8 mouse cellular contexts compared by ENCODE assay signal in genomic region chr11:97664771-97665240, GRCm38 (mm10). TPM values are rescaled to one million over a fixed set of nuclear protein-coding genes. Genes with fewer than 3 reads are reported as not detected.
DNase-seq lines count a peak whose midpoint lies in the region; ATAC-seq and TF ChIP-seq lines count a peak whose summit lies in the region.

No protein-coding gene starts in this region.

- TF ChIP-seq CTCF in lung, embryonic 14.5 days (IDR thresholded peaks at IDR 0.05; ENCODE audit: low read depth) = peak; percentile 31
- TF ChIP-seq CTCF in midbrain, postnatal 0 days (IDR thresholded peaks at IDR 0.05) = peak; percentile 33

- no peak overlapping the region for H3K27ac ChIP-seq in lung, embryonic 14.5 days (ENCODE audit: low read depth)
- no peak overlapping the region for H3K27ac ChIP-seq in forebrain, embryonic 11.5 days (ENCODE audit: low read depth, low read length)
- peak overlapping the region; percentile 95; the same call in 1 of the 2 replicates for H3K27ac ChIP-seq in kidney, embryonic 16.5 days (ENCODE audit: low read length)
- H3K27ac ChIP-seq in midbrain, postnatal 0 days (ENCODE audit: low read depth, low read length) = no peak overlapping the region

- no peak for ATAC-seq in lung, embryonic 14.5 days (ENCODE audit: insufficient read depth)
- ATAC-seq in forebrain, embryonic 11.5 days (replicated peaks; ENCODE audit: low FRiP score) = no peak
- ATAC-seq in kidney, embryonic 16.5 days (ENCODE audit: low FRiP score, low TSS enrichment) = no peak
- no peak for ATAC-seq in midbrain, postnatal 0 days (ENCODE audit: low FRiP score)
- ATAC-seq in erythroid progenitor cell, adult 5-6 weeks (replicated peaks; ENCODE audit: low FRiP score, poor library complexity, severe bottlenecking) = no peak

- H3K4me3 ChIP-seq in lung, embryonic 14.5 days (ENCODE audit: low read depth, low read length) = peak overlapping the region; percentile 88
- H3K4me3 ChIP-seq in forebrain, embryonic 11.5 days (ENCODE audit: low read depth, low read length) = peak overlapping the region; percentile 96
- peak overlapping the region; percentile 87 for H3K4me3 ChIP-seq in kidney, embryonic 16.5 days (ENCODE audit: low read length)
- peak overlapping the region; percentile 82 for H3K4me3 ChIP-seq in midbrain, postnatal 0 days (ENCODE audit: low read depth, low read length)

- no peaks in the 10 kb centered on the region for H3K9me3 ChIP-seq in lung, embryonic 14.5 days (ENCODE audit: low read depth, low read length)
- H3K9me3 ChIP-seq in forebrain, embryonic 11.5 days (ENCODE audit: control insufficient read depth, low read length) = no peaks in the 10 kb centered on the region
- H3K9me3 ChIP-seq in kidney, embryonic 16.5 days (ENCODE audit: low read length) = no peaks in the 10 kb centered on the region
- no peaks in the 10 kb centered on the region for H3K9me3 ChIP-seq in midbrain, postnatal 0 days (ENCODE audit: low read length)

- peaks cover 17% of the 10 kb centered on the region for H3K27me3 ChIP-seq in lung, embryonic 14.5 days (ENCODE audit: insufficient read depth, low read length)
- H3K27me3 ChIP-seq in forebrain, embryonic 11.5 days (ENCODE audit: control insufficient read depth, insufficient read depth, low read length) = peaks cover 14% of the 10 kb centered on the region
- no peaks in the 10 kb centered on the region; the same call in none of the 2 replicates for H3K27me3 ChIP-seq in kidney, embryonic 16.5 days (ENCODE audit: insufficient read depth, low read length)
- peaks cover 7% of the 10 kb centered on the region; the same call in 1 of the 2 replicates for H3K27me3 ChIP-seq in midbrain, postnatal 0 days (ENCODE audit: insufficient read depth, low read length)

- WGBS in lung, embryonic 14.5 days = 35% methylated on average over 6 of the region's 6 CpGs
- WGBS in forebrain, embryonic 11.5 days = 23% methylated on average over 6 of the region's 6 CpGs
- WGBS in kidney, embryonic 16.5 days = 29% methylated on average over 6 of the region's 6 CpGs
- WGBS in midbrain, postnatal 0 days = 24% methylated on average over 6 of the region's 6 CpGs

- DNase-seq in lung, embryonic 14.5 days = peak; percentile 35
- DNase-seq in lung, postnatal 25 days (ENCODE audit: low spot score) = no peak
- peak; percentile 54 for DNase-seq in forebrain, embryonic 11.5 days (ENCODE audit: low spot score)
- DNase-seq in midbrain, postnatal 0 days (ENCODE audit: low spot score) = no peak
- no peak for DNase-seq in frontal cortex, postnatal 10 days (ENCODE audit: low spot score in 2 of 2)
- no peak for DNase-seq in left cerebral cortex, adult 8-10 months (ENCODE audit: low spot score in 2 of 2)

- peaks cover 27% of the 10 kb centered on the region for H3K4me1 ChIP-seq in lung, embryonic 14.5 days (ENCODE audit: insufficient read depth)
- peaks cover 19% of the 10 kb centered on the region for H3K4me1 ChIP-seq in forebrain, embryonic 11.5 days (replicated peaks; ENCODE audit: control insufficient read depth, insufficient read depth, low read length)
- H3K4me1 ChIP-seq in kidney, embryonic 16.5 days (ENCODE audit: insufficient read depth, low read length) = peaks cover 51% of the 10 kb centered on the region
- peaks cover 7% of the 10 kb centered on the region; the same call in 1 of the 2 replicates for H3K4me1 ChIP-seq in midbrain, postnatal 0 days (ENCODE audit: insufficient read depth, low read length)

- peak overlapping the region; percentile 89 for H3K4me2 ChIP-seq in lung, embryonic 14.5 days
- peak overlapping the region; percentile 88 for H3K4me2 ChIP-seq in forebrain, embryonic 11.5 days (ENCODE audit: low read depth, low read length, severe bottlenecking)
- peak overlapping the region; percentile 64 for H3K4me2 ChIP-seq in kidney, embryonic 16.5 days (replicated peaks; ENCODE audit: low read depth, low read length)
- peak overlapping the region; percentile 84 for H3K4me2 ChIP-seq in midbrain, postnatal 0 days (ENCODE audit: low read depth, low read length, poor library complexity, severe bottlenecking)

- H3K9ac ChIP-seq in lung, embryonic 14.5 days = no peak overlapping the region; the same call in 1 of the 2 replicates
- H3K9ac ChIP-seq in forebrain, embryonic 11.5 days (ENCODE audit: low read length) = no peak overlapping the region
- peak overlapping the region; percentile 89 for H3K9ac ChIP-seq in kidney, embryonic 16.5 days (replicated peaks; ENCODE audit: low read length)
- 0 out of 2 replicates have a peak overlapping the region, but pooled peaks have one; percentile 79 for H3K9ac ChIP-seq in midbrain, postnatal 0 days (replicated peaks; ENCODE audit: low read length, poor library complexity, severe bottlenecking)

- peaks cover 37% of the 10 kb centered on the region for H3K36me3 ChIP-seq in lung, embryonic 14.5 days (ENCODE audit: insufficient read depth)
- peaks cover 11% of the 10 kb centered on the region for H3K36me3 ChIP-seq in forebrain, embryonic 11.5 days (ENCODE audit: control insufficient read depth, insufficient read depth, low read length)
- peaks cover 31% of the 10 kb centered on the region for H3K36me3 ChIP-seq in kidney, embryonic 16.5 days (ENCODE audit: insufficient read depth, low read length)
- H3K36me3 ChIP-seq in midbrain, postnatal 0 days (ENCODE audit: insufficient read depth, low read length) = peaks cover 7% of the 10 kb centered on the region

RNA-seq across cellular contexts. Expression of gene Mllt6, which starts 1.6 kb away (rescaled TPM):
- 5.2 TPM in 2 replicates for polyA plus RNA-seq in lung, embryonic 14.5 days (2014; fragmentation: Nextera tagmentation; extraction: Ambion mirVana)
- 3.4 and 4.9 TPM in 2 replicates for polyA plus RNA-seq in forebrain, embryonic 11.5 days (2014; fragmentation: Nextera tagmentation; extraction: Ambion mirVana)
- polyA plus RNA-seq in kidney, embryonic 16.5 days (2015; fragmentation: Nextera tagmentation; extraction: Ambion mirVana) = 4.1 and 5.5 TPM in 2 replicates
- total RNA-seq in midbrain, postnatal 0 days (2014; rRNA removed) = 43.9 and 52.8 TPM in 2 replicates
- polyA plus RNA-seq in midbrain, postnatal 0 days (2015; fragmentation: Nextera tagmentation; extraction: Ambion mirVana) = 1.5 and 1.7 TPM in 2 replicates
- total RNA-seq in left cerebral cortex, adult 8-10 months (2022) = 100 to 1,000 TPM; 141 to 184 (median 161) TPM
- 2.1 and 9.7 TPM in 2 replicates for total RNA-seq in erythroid progenitor cell, adult 5-6 weeks (2015; ENCODE audit: low replicate concordance)
- total RNA-seq in erythroid progenitor cell, adult 5-6 weeks (2017; ENCODE audit: low replicate concordance) = 1.3 and 3.9 TPM in 2 replicates

RNA-seq across cellular contexts. Expression of gene Cisd3, which starts 20.8 kb away (rescaled TPM):
- polyA plus RNA-seq in lung, embryonic 14.5 days (2014; fragmentation: Nextera tagmentation; extraction: Ambion mirVana) = 27.1 and 35.3 TPM in 2 replicates
- 13.5 and 14.0 TPM in 2 replicates for polyA plus RNA-seq in forebrain, embryonic 11.5 days (2014; fragmentation: Nextera tagmentation; extraction: Ambion mirVana)
- 47.3 and 53.1 TPM in 2 replicates for polyA plus RNA-seq in kidney, embryonic 16.5 days (2015; fragmentation: Nextera tagmentation; extraction: Ambion mirVana)
- 13.3 and 27.0 TPM in 2 replicates for total RNA-seq in midbrain, postnatal 0 days (2014; rRNA removed)
- 41.5 and 45.1 TPM in 2 replicates for polyA plus RNA-seq in midbrain, postnatal 0 days (2015; fragmentation: Nextera tagmentation; extraction: Ambion mirVana)
- 10 to 100 TPM; 44.0 to 61.2 (median 54.6) TPM for total RNA-seq in left cerebral cortex, adult 8-10 months (2022)
- total RNA-seq in erythroid progenitor cell, adult 5-6 weeks (2015; ENCODE audit: low replicate concordance) = 6.3 TPM in 1 of 2 replicates, not detected in the other
- not detected in 2 replicates for total RNA-seq in erythroid progenitor cell, adult 5-6 weeks (2017; ENCODE audit: low replicate concordance)

RNA-seq across cellular contexts. Expression of gene Epop, which starts 35.3 kb away (rescaled TPM):
- polyA plus RNA-seq in lung, embryonic 14.5 days (2014; fragmentation: Nextera tagmentation; extraction: Ambion mirVana) = 6.1 and 7.4 TPM in 2 replicates
- polyA plus RNA-seq in forebrain, embryonic 11.5 days (2014; fragmentation: Nextera tagmentation; extraction: Ambion mirVana) = 13.8 and 15.8 TPM in 2 replicates
- 2.3 and 2.5 TPM in 2 replicates for polyA plus RNA-seq in kidney, embryonic 16.5 days (2015; fragmentation: Nextera tagmentation; extraction: Ambion mirVana)
- 5.0 and 8.4 TPM in 2 replicates for total RNA-seq in midbrain, postnatal 0 days (2014; rRNA removed)
- 1.5 and 1.6 TPM in 2 replicates for polyA plus RNA-seq in midbrain, postnatal 0 days (2015; fragmentation: Nextera tagmentation; extraction: Ambion mirVana)
- total RNA-seq in left cerebral cortex, adult 8-10 months (2022) = 10 to 100 TPM; 65.6 to 80.8 (median 72.9) TPM
- total RNA-seq in erythroid progenitor cell, adult 5-6 weeks (2015; ENCODE audit: low replicate concordance) = 1.4 TPM in 1 of 2 replicates, not detected in the other
- total RNA-seq in erythroid progenitor cell, adult 5-6 weeks (2017; ENCODE audit: low replicate concordance) = not detected in 2 replicates

RNA-seq across cellular contexts. Expression of gene Pcgf2, which starts 35.5 kb away (rescaled TPM):
- 16.0 and 19.7 TPM in 2 replicates for polyA plus RNA-seq in lung, embryonic 14.5 days (2014; fragmentation: Nextera tagmentation; extraction: Ambion mirVana)
- polyA plus RNA-seq in forebrain, embryonic 11.5 days (2014; fragmentation: Nextera tagmentation; extraction: Ambion mirVana) = 24.2 and 25.9 TPM in 2 replicates
- 12.3 and 16.3 TPM in 2 replicates for polyA plus RNA-seq in kidney, embryonic 16.5 days (2015; fragmentation: Nextera tagmentation; extraction: Ambion mirVana)
- 16.0 and 19.6 TPM in 2 replicates for total RNA-seq in midbrain, postnatal 0 days (2014; rRNA removed)
- 14.2 and 16.7 TPM in 2 replicates for polyA plus RNA-seq in midbrain, postnatal 0 days (2015; fragmentation: Nextera tagmentation; extraction: Ambion mirVana)
- total RNA-seq in left cerebral cortex, adult 8-10 months (2022) = 10 to 100 TPM; 35.3 to 39.6 (median 37.6) TPM
- 5.9 TPM in 1 of 2 replicates, not detected in the other for total RNA-seq in erythroid progenitor cell, adult 5-6 weeks (2015; ENCODE audit: low replicate concordance)
- total RNA-seq in erythroid progenitor cell, adult 5-6 weeks (2017; ENCODE audit: low replicate concordance) = 2.1 TPM in 1 of 2 replicates, not detected in the other

RNA-seq across cellular contexts. Expression of gene Psmb3, which starts 38.4 kb away (rescaled TPM):
- polyA plus RNA-seq in lung, embryonic 14.5 days (2014; fragmentation: Nextera tagmentation; extraction: Ambion mirVana) = 496 and 514 TPM in 2 replicates
- 463 and 510 TPM in 2 replicates for polyA plus RNA-seq in forebrain, embryonic 11.5 days (2014; fragmentation: Nextera tagmentation; extraction: Ambion mirVana)
- 478 and 503 TPM in 2 replicates for polyA plus RNA-seq in kidney, embryonic 16.5 days (2015; fragmentation: Nextera tagmentation; extraction: Ambion mirVana)
- 386 and 449 TPM in 2 replicates for total RNA-seq in midbrain, postnatal 0 days (2014; rRNA removed)
- polyA plus RNA-seq in midbrain, postnatal 0 days (2015; fragmentation: Nextera tagmentation; extraction: Ambion mirVana) = 473 and 491 TPM in 2 replicates
- total RNA-seq in left cerebral cortex, adult 8-10 months (2022) = 100 to 1,000 TPM; 117 to 140 (median 132) TPM
- total RNA-seq in erythroid progenitor cell, adult 5-6 weeks (2015; ENCODE audit: low replicate concordance) = 20.5 and 50.7 TPM in 2 replicates
- total RNA-seq in erythroid progenitor cell, adult 5-6 weeks (2017; ENCODE audit: low replicate concordance) = 7.9 and 45.8 TPM in 2 replicates

Comparison
In these comparisons a context has a peak if more than half of its experiments do, and no peak if none do; other contexts are left out.
1. DNase-seq: peak in lung, embryonic 14.5 days (single experiment) and forebrain, embryonic 11.5 days (single experiment); none in lung, postnatal 25 days (single experiment), midbrain, postnatal 0 days (single experiment), frontal cortex, postnatal 10 days (0 of 2) and left cerebral cortex, adult 8-10 months (0 of 2).
2. H3K9ac ChIP-seq: peak in kidney, embryonic 16.5 days (single experiment) and midbrain, postnatal 0 days (single experiment); none in lung, embryonic 14.5 days (single experiment) and forebrain, embryonic 11.5 days (single experiment).
3. Peak in every context shown above with its lines, with median percentiles within 50 percentile points of each other: H3K4me2 ChIP-seq and H3K4me3 ChIP-seq.